Mouse (Mus musculus) heart, adult 2 months (tissue): ENCODE measurements at regions not wholly inside any gene's neighbourhood (a gene's known extent, or its start where the extent isn't known, plus 50 kb on each side); places are given as distances from the start of the nearest gene placed in this dataset.

Experiments
- CTCF ChIP-seq: fragments of 200-600 bp; IDR thresholded peaks from 2 replicates; pipeline ENCODE4 v1.8.1; 2022; ENCODE audit warnings: antibody characterized with exemption, mild to moderate bottlenecking, moderate library complexity
- EP300 ChIP-seq: fragments of 200-500 bp; IDR thresholded peaks from 2 replicates; pipeline ENCODE4 v1.6.1; 2011; ENCODE audit warnings: low read depth, low read length, control low read depth; ENCODE audit not compliant: insufficient read depth

GRCm38 (mm10) chr1:184304204-184304603 lies 270.1 kb upstream of the 1700056E22Rik start:
- no peak for TF ChIP-seq CTCF
- no peak for TF ChIP-seq EP300
